Mouse (Mus musculus): ENCODE data around the gene Gm21900. TPM values are rescaled to one million over a fixed set of nuclear protein-coding genes. Genes with fewer than 3 reads are reported as not detected.

Gene Gm21900
- polyA plus RNA-seq (2014; fragmentation: Illumina TruSeq; extraction: RNeasy Lipid Tissue Mini Kit (QIAGEN cat#74804); ENCODE audit: low replicate concordance) = not detected

GRCm38 (mm10) chrY:10616061-10616460, at the start of gene Gm21900:
Gene Gm21900, plus strand, starts transcription at chrY:10616361.

Other genes with a start within 250 kb of the Gm21900 start
- not detected for gene Gm28510, start 203.6 kb upstream of the Gm21900 start, polyA plus RNA-seq (2014; fragmentation: Illumina TruSeq; extraction: RNeasy Lipid Tissue Mini Kit (QIAGEN cat#74804); ENCODE audit: low replicate concordance)
- gene Gm20737, start 80.3 kb upstream of the Gm21900 start, polyA plus RNA-seq (2014; fragmentation: Illumina TruSeq; extraction: RNeasy Lipid Tissue Mini Kit (QIAGEN cat#74804); ENCODE audit: low replicate concordance) = not detected
- gene Gm21775, start 62.9 kb upstream of the Gm21900 start, polyA plus RNA-seq (2014; fragmentation: Illumina TruSeq; extraction: RNeasy Lipid Tissue Mini Kit (QIAGEN cat#74804); ENCODE audit: low replicate concordance) = not detected
- gene Gm20777, start 136.1 kb downstream of the Gm21900 start, polyA plus RNA-seq (2014; fragmentation: Illumina TruSeq; extraction: RNeasy Lipid Tissue Mini Kit (QIAGEN cat#74804); ENCODE audit: low replicate concordance) = not detected

All from small intestine, adult 10 weeks (tissue).